Mouse (Mus musculus) myocyte (in vitro differentiated cells): ENCODE results near the gene Tssc4.

Source experiments
- MAX ChIP-seq: IDR thresholded peaks from one replicate; pipeline ENCODE4 v1.6.1; 2011; ENCODE audit warnings: low read depth, mild to moderate bottlenecking, control low read depth
- MYOD1 ChIP-seq, 3 experiments: IDR thresholded peaks; one replicate each; pipeline ENCODE4 v1.6.1; 2011; ENCODE audit warnings: control low read depth in 2 of 3, low read depth in 2 of 3, mild to moderate bottlenecking in 2 of 3, moderate library complexity in 1 of 3; ENCODE audit not compliant: insufficient read length in 2 of 3, control insufficient read depth in 1 of 3
- MYOG ChIP-seq, 3 experiments: IDR thresholded peaks; one replicate each; pipeline ENCODE4 v1.6.1; 2011; ENCODE audit warnings: control low read depth in 2 of 3, low read depth in 2 of 3, mild to moderate bottlenecking in 2 of 3; ENCODE audit not compliant: insufficient read length in 2 of 3, control insufficient read depth in 1 of 3, insufficient read depth in 1 of 3
- POLR2A ChIP-seq: IDR thresholded peaks from one replicate; pipeline ENCODE4 v1.6.1; 2011; ENCODE audit warnings: low read depth, mild to moderate bottlenecking, control low read depth, moderate library complexity; ENCODE audit not compliant: insufficient read length
- POLR2AphosphoS2 ChIP-seq: IDR thresholded peaks from one replicate; pipeline ENCODE4 v1.6.1; 2011; ENCODE audit warnings: low read depth, control low read depth; ENCODE audit not compliant: insufficient read length
- REST ChIP-seq: IDR thresholded peaks from one replicate; pipeline ENCODE4 v1.6.1; 2011; ENCODE audit warnings: mild to moderate bottlenecking, control low read depth, moderate library complexity; ENCODE audit not compliant: insufficient read depth, insufficient read length
- TCF12 ChIP-seq: IDR thresholded peaks from one replicate; pipeline ENCODE4 v1.6.1; 2011; ENCODE audit warnings: mild to moderate bottlenecking, control low read depth; ENCODE audit not compliant: poor library complexity, insufficient read depth, severe bottlenecking
- TCF3 ChIP-seq: IDR thresholded peaks from one replicate; pipeline ENCODE4 v1.6.1; 2011; ENCODE audit warnings: low read depth, control low read depth; ENCODE audit not compliant: insufficient read length

DNA sequence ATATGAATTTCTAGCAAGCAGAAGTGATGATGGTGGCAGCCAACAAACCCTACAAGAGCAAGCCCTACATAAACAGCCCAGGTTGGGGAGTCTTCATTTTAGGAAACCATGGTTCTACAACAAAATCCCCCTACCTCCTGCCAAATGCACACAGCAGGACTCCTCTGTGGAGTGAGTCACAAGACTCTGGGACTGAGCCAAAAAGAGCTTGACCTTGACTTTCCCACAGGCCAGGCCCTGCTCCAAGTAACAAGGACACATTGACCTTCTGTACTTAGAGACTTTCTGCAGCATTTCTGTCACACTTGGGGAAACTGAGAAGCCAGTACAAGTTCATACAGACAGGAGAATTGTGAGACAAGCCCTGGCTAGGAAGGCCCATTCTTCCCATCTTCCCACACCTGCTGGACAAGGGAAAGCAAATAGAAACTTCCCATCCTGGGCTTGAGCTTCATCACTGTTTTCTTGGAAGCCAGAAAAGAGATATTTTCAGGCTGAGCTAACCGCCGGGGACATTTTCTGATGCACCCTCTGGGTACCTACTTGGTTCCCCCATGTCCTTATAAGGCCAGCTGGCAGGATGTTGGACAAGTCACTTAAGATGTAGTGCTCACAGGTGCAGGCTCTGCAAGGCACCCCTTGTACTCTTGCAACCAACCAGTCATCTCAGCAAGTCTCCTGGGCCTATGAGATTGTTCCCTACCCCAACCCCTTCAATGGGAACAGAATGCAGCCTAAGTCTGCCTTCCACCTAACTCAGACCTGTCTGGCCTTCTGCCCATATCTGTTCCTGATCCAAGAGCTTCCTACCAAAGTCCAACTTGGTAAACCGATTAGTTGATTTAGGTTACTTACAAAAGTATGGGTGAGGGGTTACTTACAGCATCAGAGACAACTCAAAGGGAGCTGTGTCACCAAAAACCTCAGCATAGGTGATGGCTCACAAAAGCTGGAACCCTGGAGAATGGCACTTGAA lies 18.9 kb upstream of the Tssc4 start:
- TF ChIP-seq MAX (no peak), REST (no peak), MYOG (IDR thresholded peaks at IDR 0.05; ENCODE audit: control insufficient read depth in 1 of 3, insufficient read depth in 1 of 3, insufficient read length in 2 of 3, low read depth in 2 of 3) (no peak), POLR2A (no peak), TCF12 (no peak), POLR2AphosphoS2 (no peak), TCF3 (no peak), MYOD1 (IDR thresholded peaks at IDR 0.05; ENCODE audit: control insufficient read depth in 1 of 3, insufficient read length in 2 of 3, low read depth in 2 of 3) (peak in 1 of 3 experiments; percentile 39)
